Mouse (Mus musculus) lung, embryonic 15.5 days (tissue): ENCODE measurements around the gene Rps27. TPM values are rescaled to one million over a fixed set of nuclear protein-coding genes. Genes with fewer than 3 reads are reported as not detected.
A peak's percentile ranks its signal among the peaks of the same experiment; 100 is the strongest.
"Not testable (repeated sequence)": the region's sequence is repeated elsewhere in the genome, so short reads cannot be mapped to it uniquely, and the experiment has no call there.

Experiments
- ATAC-seq: fragments of 200-750 bp; cut with Nextera tagmentation; 2 replicates; pipeline ENCODE4 v1.8.0; 2017; ENCODE audit warnings: moderate number of reproducible peaks, borderline replicate concordance; ENCODE audit not compliant: low FRiP score, low TSS enrichment; ENCODE audit errors: extremely low read depth
- H3K27ac ChIP-seq: fragments of 300-500 bp; sonication (generic); 2 replicates; pipeline ENCODE4 v1.5.1; 2015; ENCODE audit warnings: moderate library complexity, mild to moderate bottlenecking, inconsistent platforms
- H3K27me3 ChIP-seq: fragments of 300-500 bp; sonication (generic); 2 replicates; pipeline ENCODE4 v1.6.1; 2015; ENCODE audit warnings: inconsistent platforms
- H3K36me3 ChIP-seq: fragments of 300-500 bp; sonication (generic); 2 replicates; pipeline ENCODE4 v1.6.1; 2015; ENCODE audit warnings: inconsistent platforms
- H3K4me1 ChIP-seq: fragments of 300-500 bp; sonication (generic); 2 replicates; pipeline ENCODE4 v1.6.1; 2015; ENCODE audit warnings: inconsistent platforms
- H3K4me2 ChIP-seq: fragments of 300-500 bp; sonication (generic); 2 replicates; pipeline ENCODE4 v1.6.1; 2015; ENCODE audit warnings: inconsistent platforms, mild to moderate bottlenecking, moderate library complexity
- H3K4me3 ChIP-seq: fragments of 300-500 bp; sonication (generic); 2 replicates; pipeline ENCODE4 v1.5.1; 2015; ENCODE audit warnings: mild to moderate bottlenecking, inconsistent platforms
- H3K9ac ChIP-seq: fragments of 300-500 bp; sonication (generic); 2 replicates; pipeline ENCODE4 v1.6.1; 2015; ENCODE audit warnings: inconsistent platforms
- H3K9me3 ChIP-seq: fragments of 300-500 bp; sonication (generic); 2 replicates; pipeline ENCODE4 v1.6.1; 2016; ENCODE audit warnings: inconsistent platforms
- WGBS: fragments of 180-500 bp; shearing (Covaris S2); methylation state at CpG from one replicate; pipeline ENCODE4 v1.1.7; 2015; 5-methylcytosine and 5-hydroxymethylcytosine counted together
- polyA plus RNA-seq: library from polyadenylated mRNA; unstranded; fragments of >200 nt; fragmentation: Nextera tagmentation; extraction: Ambion mirVana; gene quantifications from 2 replicates; pipeline ENCODE4 v1.2.1, GENCODE M21; 2015

Rps27 gene
- 1,416 and 1,510 TPM in 2 replicates for polyA plus RNA-seq

DNA sequence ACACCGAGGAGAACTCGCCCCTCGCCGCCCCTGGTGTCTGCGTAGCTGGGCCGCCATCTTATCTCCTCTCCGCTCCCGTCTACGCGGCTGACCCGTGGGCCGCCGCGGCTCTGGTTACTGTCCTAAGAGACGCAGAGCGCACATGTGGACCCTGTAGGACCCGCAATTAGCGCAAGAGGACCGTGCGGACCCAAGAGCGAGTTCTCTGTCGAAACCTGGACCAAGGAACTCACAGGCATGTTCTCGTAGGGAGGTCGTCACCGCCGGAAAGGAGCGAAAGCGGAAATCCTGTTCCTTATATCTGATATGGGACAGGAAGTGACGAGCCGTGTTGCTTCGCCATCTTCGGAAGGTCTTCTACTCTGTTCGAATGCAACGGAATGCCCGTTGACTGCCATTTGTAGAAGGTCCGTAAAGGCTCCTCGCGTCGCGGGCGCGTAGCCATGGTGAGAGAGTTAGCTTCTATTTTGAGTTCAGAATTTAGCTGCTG, at the start of gene Rps27, which contains the start of gene Rab13:
Gene Rps27 (minus strand): TSS at position 275 of the 490 bp plus-strand sequence.
Gene Rab13 (plus strand): TSS at position 319 of the 490 bp plus-strand sequence.
- Histone ChIP-seq H3K4me2 (peak within 1 kb of the TSS; percentile 92), H3K27me3 (no peaks in the 10 kb centered on the region), H3K9me3 (no peaks in the 10 kb centered on the region), H3K27ac (peak within 1 kb of the TSS; percentile 76), H3K36me3 (peaks cover 40% of the 10 kb centered on the region), H3K4me3 (peak within 1 kb of the TSS; percentile 85), H3K9ac (peak within 1 kb of the TSS; percentile 91), H3K4me1 (peaks cover 28% of the 10 kb centered on the region)
- ATAC-seq: peak; percentile 93
- WGBS: under 1% methylated on average over 42 of the region's 42 CpGs

DNA sequence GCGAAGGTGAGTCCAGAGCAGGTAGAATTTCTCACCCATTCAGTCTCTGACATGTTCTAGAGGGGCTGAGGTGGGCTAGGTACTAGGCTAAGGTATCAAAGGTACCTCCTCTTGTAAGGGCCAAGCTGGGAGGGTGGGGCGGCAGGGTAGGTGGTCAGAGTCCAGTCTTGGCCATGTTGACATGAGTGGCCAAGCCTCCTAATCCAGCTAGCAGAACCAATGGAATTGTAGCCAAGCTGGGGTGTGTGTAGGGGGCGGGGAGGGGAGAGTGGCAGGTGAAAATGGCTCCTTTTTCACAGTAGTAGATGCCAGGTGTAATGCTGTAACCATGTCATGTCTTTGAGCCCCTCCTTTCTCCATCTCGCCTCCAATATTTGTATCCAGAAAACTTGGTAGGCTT, 45.1 kb upstream of the Rps27 start:
- no peak for ATAC-seq
- Histone ChIP-seq H3K4me3 (no peak overlapping the region), H3K36me3 (peaks cover 64% of the 10 kb centered on the region), H3K27ac (no peak overlapping the region), H3K9ac (no peak overlapping the region), H3K27me3 (no peaks in the 10 kb centered on the region), H3K9me3 (no peaks in the 10 kb centered on the region), H3K4me1 (peaks cover 11% of the 10 kb centered on the region), H3K4me2 (no peak overlapping the region)
- 87% methylated on average over 4 of the region's 4 CpGs for WGBS

DNA sequence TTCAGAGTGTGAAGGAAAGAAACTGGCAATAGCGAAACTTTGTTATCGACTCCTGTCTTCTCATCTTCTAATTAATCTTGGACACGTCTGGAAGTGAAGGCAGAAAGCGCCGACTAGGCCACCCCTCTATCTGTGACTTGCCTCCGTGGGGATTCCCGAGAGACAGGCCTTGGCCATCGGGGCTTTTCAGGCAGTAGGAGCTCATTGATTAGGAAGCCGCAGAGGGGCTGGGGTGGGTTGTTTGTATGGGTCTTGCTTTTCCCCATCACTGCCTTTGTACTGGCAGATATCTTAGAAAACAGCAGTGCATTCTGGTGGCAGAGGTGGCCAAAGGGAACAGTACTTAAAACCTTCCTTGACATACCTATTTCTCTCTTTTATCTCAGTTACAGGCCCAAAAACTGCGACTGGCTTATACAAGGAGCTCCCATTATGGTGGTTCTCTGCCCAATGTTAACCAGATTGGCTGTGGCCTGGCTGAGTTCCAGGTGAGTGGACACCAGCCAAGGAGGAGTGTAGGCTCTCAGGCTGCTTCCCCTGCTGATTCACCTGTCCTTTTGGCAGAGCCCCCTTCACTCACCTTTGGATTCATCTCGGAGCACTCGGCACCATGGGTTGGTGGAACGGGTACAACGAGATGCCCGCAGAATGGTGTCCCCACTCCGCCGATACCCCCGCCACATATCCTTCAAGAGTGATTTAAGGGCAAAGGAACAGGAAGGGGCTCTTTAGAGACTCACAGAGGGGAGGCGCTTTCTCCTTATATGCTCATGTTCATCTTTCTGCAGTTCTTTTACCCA, 43.5 kb upstream of the Rps27 start:
- Histone ChIP-seq H3K9ac (no peak overlapping the region), H3K27me3 (no peaks in the 10 kb centered on the region), H3K36me3 (peaks cover 48% of the 10 kb centered on the region), H3K4me3 (no peak overlapping the region), H3K27ac (no peak overlapping the region), H3K4me2 (no peak overlapping the region), H3K4me1 (peaks cover 11% of the 10 kb centered on the region), H3K9me3 (no peaks in the 10 kb centered on the region)
- no peak for ATAC-seq
- 83% methylated on average over 19 of the region's 19 CpGs for WGBS

DNA sequence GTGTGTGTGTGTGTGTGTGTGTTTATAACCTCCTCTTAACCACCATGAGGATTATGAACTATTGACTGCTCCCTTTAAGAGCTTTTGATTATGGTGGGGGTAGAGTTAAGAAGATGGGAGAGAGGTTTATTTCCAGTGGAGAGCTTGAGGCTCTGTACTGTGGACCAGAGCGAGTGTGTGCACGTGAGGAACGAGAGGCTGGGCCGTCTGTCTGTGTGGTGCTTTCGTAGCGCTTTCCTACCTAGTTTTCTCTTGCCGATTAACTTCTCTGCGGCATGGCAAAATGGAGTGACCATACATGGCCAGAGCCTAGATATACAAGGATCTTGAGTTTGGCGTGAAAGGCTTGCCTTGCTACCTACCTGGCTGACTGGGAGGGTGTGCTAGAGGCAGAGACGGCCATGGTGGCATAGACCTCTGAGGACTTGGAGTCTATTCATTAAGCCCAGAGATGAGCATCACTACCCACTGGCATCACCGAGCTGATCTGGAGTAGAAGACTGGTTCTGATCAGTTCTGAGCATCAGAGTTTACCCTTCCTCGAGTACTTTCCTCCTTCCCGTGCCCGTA, 42.4 kb upstream of the Rps27 start:
- H3K36me3 ChIP-seq: peaks cover 47% of the 10 kb centered on the region
- WGBS: 88% methylated on average over 14 of the region's 14 CpGs
- H3K4me1 ChIP-seq: peaks cover 13% of the 10 kb centered on the region
- H3K4me3 ChIP-seq: peak overlapping the region; percentile 89; the same call in 1 of the 2 replicates
- H3K4me2 ChIP-seq: peak overlapping the region; percentile 68; the same call in 1 of the 2 replicates
- H3K27ac ChIP-seq: no peak overlapping the region
- no peaks in the 10 kb centered on the region for H3K27me3 ChIP-seq
- H3K9ac ChIP-seq: 0 out of 2 replicates have a peak overlapping the region, but pooled peaks have one; percentile 0
- no peak for ATAC-seq
- no peaks in the 10 kb centered on the region for H3K9me3 ChIP-seq

DNA sequence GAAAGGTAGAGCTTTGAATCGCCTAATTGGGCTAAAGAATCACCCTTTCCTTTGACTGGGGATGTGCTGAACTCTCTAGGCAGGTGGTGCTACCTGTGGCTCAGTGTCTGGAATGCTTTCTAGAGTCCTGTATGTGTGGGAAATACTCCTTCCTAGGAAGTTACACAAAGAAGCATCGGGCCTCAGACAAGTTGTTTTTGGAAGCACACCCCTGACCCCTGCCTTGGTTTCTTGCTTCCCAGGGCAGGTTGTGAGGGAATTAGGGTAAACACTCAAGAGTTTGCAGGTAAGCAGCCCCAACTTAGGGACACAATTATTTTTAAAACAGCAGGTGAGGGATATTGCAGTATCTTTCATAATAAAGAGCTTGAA, 41.7 kb upstream of the Rps27 start:
- ATAC-seq: no peak
- Histone ChIP-seq H3K4me1 (peaks cover 17% of the 10 kb centered on the region), H3K27ac (peak overlapping the region; percentile 91; the same call in 1 of the 2 replicates), H3K9me3 (no peaks in the 10 kb centered on the region), H3K4me3 (peak overlapping the region; percentile 89), H3K27me3 (no peaks in the 10 kb centered on the region), H3K36me3 (peaks cover 44% of the 10 kb centered on the region), H3K4me2 (peak overlapping the region; percentile 68), H3K9ac (peak overlapping the region; percentile 92)
- WGBS: 15% methylated on average over 2 of the region's 2 CpGs

DNA sequence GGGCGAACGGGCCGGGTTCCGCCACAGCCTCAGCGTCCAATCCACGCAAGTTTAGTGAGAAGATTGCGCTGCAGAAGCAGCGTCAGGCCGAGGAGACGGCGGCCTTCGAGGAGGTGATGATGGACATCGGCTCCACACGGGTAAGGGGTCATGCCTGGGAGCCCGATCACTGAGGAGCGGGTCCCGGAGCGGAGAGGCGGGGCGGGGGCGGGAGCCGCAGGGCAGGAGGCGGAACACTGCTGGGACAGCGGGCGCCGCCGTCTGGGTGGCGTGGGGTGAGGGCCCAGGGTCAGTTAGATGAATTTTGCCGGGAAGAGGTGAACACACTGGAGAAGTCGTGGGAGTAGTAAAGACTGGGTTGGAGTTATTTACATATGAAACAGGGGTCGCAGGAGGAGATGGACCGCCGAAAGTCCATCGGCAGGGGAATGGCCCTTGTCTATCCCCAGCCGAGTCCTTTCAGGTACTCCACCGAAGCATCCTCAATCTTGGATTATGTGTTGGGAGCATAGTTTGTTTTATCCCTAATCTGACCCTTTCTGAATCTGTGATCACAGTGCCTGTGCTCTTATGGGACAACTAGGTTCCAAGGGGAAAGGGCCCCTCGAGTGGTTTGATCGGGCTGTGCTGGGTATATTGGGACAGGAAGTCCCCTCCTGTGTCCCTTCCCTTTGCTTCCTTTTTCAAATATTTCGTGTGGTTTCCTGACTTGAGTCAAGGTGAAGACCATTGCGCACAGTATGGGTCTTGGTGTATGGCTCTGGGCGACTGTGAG, 41.2 kb upstream of the Rps27 start:
- H3K27ac ChIP-seq: peak overlapping the region; percentile 91
- under 1% methylated on average over 41 of the region's 41 CpGs for WGBS
- no peaks in the 10 kb centered on the region for H3K27me3 ChIP-seq
- H3K36me3 ChIP-seq: peaks cover 38% of the 10 kb centered on the region
- no peaks in the 10 kb centered on the region for H3K9me3 ChIP-seq
- peaks cover 17% of the 10 kb centered on the region for H3K4me1 ChIP-seq
- H3K4me3 ChIP-seq: peak overlapping the region; percentile 89
- peak; percentile 72 for ATAC-seq
- H3K4me2 ChIP-seq: peak overlapping the region; percentile 68
- peak overlapping the region; percentile 92 for H3K9ac ChIP-seq

DNA sequence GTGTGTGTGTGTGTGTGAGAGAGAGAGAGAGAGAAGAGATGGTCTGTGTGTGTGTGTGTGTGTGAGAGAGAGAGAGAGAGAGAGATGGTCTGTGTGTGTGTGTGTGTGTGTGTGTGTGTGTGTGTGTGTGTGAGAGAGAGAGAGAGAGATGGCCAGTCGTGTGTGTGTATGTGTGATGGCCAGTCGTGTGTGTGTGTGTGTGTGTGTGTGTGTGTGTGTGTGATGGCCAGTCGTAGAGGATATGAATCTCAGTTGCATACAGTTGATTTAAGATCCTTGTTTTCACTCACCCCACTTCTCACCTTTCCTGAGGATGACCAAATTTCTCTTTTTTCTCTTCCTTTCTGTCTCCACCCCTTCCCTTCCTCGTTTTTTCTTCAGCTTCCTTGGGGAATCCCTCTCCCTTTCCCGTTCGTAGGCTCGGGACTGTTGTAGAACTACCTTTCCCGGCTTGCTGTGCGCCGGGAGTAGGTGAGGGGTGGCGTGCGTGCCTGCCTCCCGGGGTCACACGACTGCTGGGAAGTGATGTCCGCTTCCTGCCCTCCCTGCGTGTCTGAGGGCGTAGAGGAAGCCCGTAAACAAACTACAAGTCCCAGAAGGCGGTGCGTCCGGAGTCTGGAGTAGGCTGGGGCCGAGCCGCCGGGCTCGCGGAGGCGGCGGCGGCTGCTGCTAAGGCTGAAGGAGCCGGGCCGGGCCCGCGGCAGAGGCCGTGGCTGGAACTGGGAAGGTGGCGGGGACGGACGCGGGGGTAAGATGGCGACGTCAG, 40.4 kb upstream of the Rps27 start, which contains the start of gene Crtc2:
Gene Crtc2 (plus strand): TSS at position 511 of the 766 bp plus-strand sequence.
- WGBS: under 1% methylated on average over 37 of the region's 40 CpGs
- Histone ChIP-seq H3K9me3 (no peaks in the 10 kb centered on the region), H3K4me2 (peak within 1 kb of the TSS; percentile 68), H3K36me3 (peaks cover 30% of the 10 kb centered on the region), H3K27me3 (no peaks in the 10 kb centered on the region), H3K9ac (peak within 1 kb of the TSS; percentile 92), H3K27ac (peak within 1 kb of the TSS; percentile 91), H3K4me1 (peaks cover 24% of the 10 kb centered on the region), H3K4me3 (peak within 1 kb of the TSS; percentile 89)
- ATAC-seq: peak; percentile 98

DNA sequence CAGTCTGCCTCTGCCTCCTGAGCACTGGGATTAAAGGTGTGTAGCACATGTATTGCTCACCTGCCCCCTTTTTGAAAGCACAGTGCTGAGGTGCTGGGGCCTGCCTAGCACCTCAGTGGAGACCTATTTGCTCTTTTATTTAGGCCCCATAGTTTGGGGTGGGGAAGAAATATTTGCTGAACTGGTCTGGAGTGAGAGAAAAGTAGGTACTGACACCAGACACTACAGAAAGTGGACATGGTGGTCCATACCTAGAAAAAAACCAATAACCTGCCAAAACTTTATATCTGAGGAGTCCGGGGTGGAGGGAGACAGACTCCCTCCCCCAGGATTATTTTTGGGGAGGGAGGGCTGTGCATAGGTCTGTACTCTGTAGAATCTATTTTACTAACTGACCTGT, 39.7 kb upstream of the Rps27 start:
- not testable (repeated sequence) for H3K9ac ChIP-seq, H3K9me3 ChIP-seq, ATAC-seq, H3K27me3 ChIP-seq, H3K27ac ChIP-seq, H3K4me3 ChIP-seq
- Histone ChIP-seq H3K36me3 (peaks cover 24% of the 10 kb centered on the region), H3K4me2 (peak overlapping the region; percentile 54; the same call in 1 of the 2 replicates), H3K4me1 (peaks cover 27% of the 10 kb centered on the region)
- WGBS: 68% methylated on average over 1 of the region's 1 CpGs

DNA sequence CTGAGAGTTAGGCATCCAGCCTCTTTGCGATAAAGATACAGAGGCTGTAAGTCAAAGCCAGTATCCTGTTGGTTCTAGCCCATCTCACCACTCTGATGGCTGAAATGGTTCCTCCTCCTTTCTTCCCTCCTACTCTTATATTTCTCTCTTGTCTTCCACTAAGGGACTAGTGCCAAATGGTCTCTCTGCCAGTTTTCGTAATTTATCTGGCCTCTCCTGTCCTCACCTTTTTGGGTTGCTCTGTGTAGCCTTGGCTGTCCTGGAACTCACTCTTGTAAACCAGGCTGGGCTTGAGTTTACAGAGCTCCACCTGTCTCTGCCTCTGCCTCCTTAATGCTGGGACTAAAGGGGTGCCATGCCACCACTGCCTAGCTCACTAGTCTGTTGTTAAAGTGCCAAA, 39.2 kb upstream of the Rps27 start:
- H3K27me3 ChIP-seq, H3K4me2 ChIP-seq, H3K9ac ChIP-seq, H3K9me3 ChIP-seq, H3K4me3 ChIP-seq, H3K27ac ChIP-seq, ATAC-seq: not testable (repeated sequence)
- 94% methylated on average over 2 of the region's 2 CpGs for WGBS
- Histone ChIP-seq H3K4me1 (peaks cover 28% of the 10 kb centered on the region), H3K36me3 (peaks cover 20% of the 10 kb centered on the region)

DNA sequence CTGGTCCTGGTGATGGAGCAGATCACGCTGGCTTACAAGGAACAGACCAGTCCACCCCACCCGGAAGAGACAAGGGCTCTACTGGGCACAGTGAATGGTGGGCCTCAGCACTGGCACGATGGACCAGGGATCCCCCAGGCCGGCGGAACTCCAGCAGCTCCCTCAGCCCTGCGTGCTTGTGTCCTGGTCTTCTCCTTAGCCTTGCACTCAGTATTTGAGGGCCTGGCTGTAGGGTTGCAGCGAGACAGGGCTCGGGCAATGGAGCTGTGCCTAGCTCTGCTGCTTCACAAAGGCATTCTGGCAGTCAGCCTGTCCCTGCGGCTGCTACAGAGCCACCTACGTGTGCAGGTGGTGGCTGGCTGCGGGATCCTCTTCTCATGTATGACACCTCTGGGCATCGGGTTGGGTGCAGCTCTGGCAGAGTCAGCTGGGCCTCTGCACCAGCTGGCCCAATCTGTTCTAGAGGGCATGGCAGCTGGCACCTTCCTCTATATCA, 38.3 kb upstream of the Rps27 start:
- not testable (repeated sequence) for H3K4me2 ChIP-seq, H3K27ac ChIP-seq, H3K9ac ChIP-seq, H3K27me3 ChIP-seq, ATAC-seq, H3K4me3 ChIP-seq, H3K9me3 ChIP-seq
- WGBS: 94% methylated on average over 10 of the region's 12 CpGs
- H3K4me1 ChIP-seq: peaks cover 31% of the 10 kb centered on the region
- peaks cover 13% of the 10 kb centered on the region for H3K36me3 ChIP-seq

DNA sequence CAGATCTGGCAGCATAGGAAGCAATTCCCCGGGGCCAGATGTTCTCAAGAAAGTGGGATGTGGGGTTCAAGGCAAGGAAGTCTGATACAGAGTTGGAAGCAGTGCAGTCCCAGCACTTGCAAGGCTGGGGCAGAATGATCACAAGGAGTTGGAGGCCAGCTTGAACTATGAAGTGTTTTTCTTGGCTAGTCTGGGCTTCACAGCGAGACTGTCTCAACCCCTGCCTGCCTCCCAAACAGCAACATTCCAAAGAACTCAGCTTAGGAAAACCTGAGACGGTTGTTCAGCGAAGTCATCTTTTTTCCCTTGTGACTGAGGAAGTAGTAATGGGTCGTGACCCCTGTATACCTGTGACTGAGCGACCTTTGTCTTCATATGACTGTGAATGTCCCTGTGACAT, 37.3 kb upstream of the Rps27 start:
- H3K27ac ChIP-seq: no peak overlapping the region
- 79% methylated on average over 6 of the region's 6 CpGs for WGBS

More for the DNA sequence above, 37.3 kb upstream of the Rps27 start:
- H3K4me3 ChIP-seq: no peak overlapping the region
- H3K9ac ChIP-seq: no peak overlapping the region
- peaks cover 29% of the 10 kb centered on the region for H3K4me1 ChIP-seq
- ATAC-seq: no peak
- H3K4me2 ChIP-seq: no peak overlapping the region
- H3K27me3 ChIP-seq: no peaks in the 10 kb centered on the region
- no peaks in the 10 kb centered on the region for H3K9me3 ChIP-seq
- peaks cover 13% of the 10 kb centered on the region for H3K36me3 ChIP-seq
